Mouse (Mus musculus): ENCODE measurements around the gene Syn3.
"Not testable (repeated sequence)": the region's sequence is repeated elsewhere in the genome, so short reads cannot be mapped to it uniquely, and the experiment has no call there.

The Syn3 gene

DNA sequence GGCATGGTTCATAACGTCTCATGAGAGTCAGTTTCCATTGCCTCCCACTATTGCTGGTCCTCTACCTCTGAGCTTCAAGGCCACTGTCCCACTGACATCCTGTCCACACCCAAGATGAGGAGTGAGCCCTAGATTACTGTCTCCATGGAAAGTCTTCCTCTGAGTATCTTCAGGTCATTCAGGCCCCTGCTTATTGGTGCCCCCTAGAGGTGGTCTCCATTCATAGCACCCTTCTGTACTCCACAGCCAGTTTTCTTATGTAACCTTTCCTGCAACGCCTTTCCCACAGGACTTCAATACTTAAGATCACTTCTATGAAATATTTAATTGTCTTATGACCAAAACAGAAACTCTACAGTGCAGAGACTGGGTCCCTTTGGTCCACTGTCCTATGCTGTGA lies 80.4 kb downstream of the Syn3 start:
- peak in 1 of 2 experiments; percentile 5 for DNase-seq (ENCODE audit: low spot score in 2 of 2)

DNA sequence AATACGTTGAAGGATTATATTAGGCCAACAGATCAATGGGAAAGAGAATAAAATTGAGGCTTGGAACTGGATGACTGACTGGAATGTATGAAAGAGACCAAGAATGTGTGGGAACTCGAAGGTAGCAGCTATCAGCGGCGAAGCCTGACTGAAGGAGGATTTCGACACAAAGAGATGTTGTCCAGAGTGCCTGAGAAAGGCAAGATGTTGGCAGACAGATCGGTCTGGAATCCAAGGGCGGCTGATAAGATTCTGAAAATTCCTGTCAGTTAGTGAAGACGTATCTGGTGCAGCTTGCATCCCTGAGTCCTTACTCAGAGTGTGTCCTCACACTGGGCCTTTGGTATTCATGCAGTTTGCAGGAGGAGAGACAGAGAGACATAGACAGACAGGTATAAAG lies 81.9 kb downstream of the Syn3 start:
- DNase-seq (ENCODE audit: low spot score in 2 of 2), result no peak

DNA sequence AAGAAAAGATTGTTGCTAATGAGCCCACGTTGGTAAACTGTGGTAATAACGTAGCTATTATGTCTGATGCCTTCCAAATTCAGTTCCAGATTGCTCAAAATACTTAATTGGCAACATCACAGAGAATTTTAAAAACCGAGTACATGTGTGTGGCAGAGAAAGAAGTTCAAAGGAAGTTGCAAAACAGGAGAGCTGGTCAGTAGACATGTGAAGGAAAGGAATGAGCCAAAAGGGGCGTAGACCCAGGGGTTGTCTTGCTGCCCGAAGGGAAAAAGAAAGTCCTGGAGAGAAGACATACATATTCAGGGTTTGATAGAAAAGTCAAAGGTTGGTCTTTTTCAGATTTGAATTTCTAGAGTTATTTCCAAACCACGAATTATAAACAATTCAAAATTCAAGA lies 87.8 kb downstream of the Syn3 start:
- DNase-seq (ENCODE audit: low spot score in 2 of 2), result no peak

DNA sequence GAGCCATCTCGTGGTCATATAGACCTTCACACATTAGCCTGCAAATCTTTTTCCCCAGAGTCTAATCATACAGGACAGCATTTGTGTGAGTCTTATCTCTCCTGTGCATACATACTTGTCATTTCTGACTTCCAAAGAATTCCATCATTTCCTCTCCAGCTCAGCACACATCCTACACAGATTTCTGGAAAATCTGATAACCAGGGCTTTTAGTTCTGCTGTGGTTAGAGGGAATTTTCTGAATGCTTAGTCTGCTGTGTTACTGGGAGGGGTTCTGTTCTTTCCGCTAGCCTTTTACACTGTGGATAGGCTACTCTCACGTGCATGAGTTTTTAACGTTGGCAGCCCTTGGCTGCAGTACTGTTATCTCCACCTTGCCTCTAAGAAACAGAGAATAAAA lies 91.7 kb downstream of the Syn3 start:
- DNase-seq (ENCODE audit: low spot score in 2 of 2), result no peak

DNA sequence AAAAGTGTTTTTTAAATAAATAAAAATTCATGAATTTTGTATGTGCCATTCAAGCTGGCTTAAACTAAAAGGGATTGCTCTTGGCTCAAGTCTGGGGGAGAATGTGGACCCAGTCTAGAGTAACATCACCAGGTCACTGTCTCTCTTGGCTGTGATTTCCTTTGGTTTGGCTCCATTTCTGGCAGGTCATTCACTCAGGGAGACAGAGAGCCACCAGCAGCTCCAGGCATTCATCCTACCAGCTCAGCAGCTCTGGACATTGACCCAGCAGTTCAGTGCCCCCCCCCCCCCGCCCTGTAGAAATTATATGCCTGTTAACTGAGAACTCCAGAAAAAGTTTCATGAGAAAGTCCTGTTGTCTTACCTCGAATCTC lies 100.4 kb downstream of the Syn3 start:
- DNase-seq (ENCODE audit: low spot score in 2 of 2), result no peak

DNA sequence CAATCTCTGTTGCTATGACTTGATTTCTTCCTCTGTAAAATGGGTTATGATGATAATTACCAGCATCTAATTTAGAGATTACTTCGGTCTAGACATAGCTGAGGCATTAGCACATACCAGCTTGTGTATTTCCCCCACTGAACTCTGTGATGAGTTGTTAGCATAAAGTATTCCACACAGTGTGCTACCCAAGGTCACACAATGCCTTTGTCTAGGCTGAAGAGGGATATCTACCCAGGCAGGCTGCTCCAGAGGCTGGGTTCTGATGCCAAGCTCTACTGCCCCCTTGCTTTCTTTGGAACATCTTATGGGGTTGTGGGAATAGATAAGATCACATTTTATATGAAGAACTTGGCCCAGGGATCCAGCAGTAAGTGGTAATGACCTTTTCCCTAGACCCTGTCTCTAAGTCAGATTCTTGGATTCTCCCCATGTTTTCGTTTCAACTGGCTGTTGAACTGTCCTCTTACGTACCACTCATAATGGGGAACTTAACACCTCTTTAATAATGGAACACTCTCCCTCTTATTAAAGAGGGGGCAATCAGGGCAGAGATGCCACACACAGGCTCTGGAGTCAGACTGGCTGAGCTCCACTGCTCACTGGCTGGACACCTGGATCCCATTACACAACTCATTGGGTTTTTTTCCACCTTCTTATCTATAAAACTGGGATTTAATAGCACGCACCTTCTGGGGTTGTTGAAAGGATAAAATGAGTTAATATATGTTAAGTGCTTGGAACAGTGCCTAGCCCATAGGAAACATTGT lies 100.9 kb downstream of the Syn3 start:
- DNase-seq (ENCODE audit: low spot score in 2 of 2), result no peak

DNA sequence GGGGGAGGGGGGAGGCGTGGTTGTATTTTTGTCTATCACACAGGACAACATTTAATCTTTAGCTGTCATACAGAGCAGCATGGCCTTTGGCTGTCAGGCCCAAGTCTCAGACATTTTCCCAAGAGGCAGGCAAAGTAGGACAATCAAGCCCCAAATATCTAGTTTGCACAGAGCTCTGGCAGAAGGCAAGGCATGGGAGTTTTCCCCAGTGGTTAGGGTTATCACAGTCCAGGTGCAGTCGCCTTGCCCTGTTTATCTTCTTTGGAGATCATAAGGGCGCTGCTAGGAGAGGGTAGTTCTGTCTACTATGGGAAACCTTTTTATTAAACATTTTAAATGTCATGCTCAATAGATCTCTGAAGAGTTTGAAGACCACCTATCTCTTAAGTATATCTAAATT lies 106.3 kb downstream of the Syn3 start:
- no peak for DNase-seq (ENCODE audit: low spot score in 2 of 2)

DNA sequence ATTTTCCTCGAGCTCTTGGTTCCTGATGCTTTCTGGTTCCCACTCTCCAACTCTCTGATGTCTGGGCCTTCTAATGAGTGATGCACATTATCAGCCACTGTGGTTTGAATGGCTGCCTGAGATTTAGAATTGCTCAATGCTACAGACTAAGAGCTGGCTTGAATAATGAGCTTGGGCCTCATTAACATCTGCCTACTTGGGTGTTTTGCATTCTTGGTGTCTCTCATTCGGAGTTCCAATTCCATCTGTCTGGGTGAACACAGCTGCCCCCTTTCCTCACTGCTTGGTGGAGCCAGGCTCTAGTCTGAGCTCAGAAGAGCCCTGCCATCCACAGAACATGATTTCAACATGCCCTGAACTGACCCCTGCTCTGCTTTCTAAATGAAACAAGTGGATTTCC lies 108.8 kb downstream of the Syn3 start:
- DNase-seq (ENCODE audit: low spot score in 2 of 2), result no peak

DNA sequence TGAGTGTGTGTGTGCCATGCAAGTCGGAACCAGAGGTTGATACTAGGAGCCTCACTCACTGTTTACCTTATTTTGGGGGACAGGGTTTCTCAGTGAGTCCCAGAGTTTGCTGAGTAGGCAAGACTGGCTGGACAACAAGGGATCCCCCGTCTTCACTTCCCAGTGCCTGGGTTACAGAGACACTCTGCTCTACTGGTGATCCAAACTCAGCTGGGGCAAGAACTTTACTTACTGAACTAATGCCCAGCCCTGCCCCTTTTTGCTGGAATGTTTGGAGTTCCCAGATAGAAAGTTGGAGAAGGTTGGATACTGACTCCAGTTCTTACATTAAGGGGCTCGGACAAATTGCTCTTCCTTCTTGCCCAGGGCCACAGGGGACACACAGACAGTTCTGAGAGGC lies 109.3 kb downstream of the Syn3 start:
- no peak for DNase-seq (ENCODE audit: low spot score in 2 of 2)

DNA sequence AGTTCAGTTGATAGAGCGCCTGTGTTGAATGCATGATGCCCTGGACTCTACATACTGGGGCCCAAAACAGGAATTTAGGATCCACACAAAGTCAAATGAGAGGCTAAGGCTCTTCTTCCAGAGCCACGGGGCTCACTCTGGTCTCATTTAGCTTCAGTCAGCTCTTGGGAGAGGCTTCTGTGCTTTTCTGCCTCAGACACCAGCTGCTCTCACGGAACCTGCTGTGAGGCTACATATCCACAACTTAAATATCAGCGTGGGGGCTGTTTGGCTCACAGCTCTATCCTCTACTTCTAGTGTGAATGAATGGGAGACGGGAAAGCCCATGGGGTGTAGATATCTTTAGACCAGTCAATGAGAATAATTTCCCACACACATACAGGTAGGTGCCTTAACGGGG lies 109.9 kb downstream of the Syn3 start:
- DNase-seq (ENCODE audit: low spot score in 2 of 2), result no peak

DNA sequence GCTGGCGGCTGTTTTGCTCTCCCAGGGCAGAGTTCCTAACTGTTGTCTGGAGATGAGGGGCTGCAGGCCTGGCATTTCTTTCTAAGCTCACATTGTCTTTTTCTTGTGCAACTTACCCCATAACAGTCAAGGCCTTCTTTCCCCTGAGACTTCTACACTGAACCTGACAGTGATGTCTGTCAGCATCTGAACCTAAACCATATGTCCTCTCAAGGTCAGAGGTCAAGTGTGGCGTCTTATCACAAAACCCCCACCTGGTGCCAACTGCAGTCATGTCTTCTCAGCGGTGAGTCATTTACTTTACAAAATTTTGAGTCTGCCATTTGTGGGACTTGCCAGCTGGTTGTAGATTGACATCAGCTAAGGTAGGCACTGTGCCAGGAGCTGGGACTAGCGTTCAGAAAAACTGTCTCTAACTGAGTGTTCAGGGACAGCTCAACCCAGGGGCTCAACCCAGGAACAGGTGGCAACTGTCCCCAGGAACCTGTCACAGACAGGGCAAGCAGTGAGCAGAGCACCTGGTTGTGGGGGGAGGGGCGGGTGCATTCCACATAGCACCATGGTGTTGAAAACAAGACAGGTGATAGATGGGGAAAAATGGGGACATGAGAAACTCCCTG lies 110.8 kb downstream of the Syn3 start:
- DNase-seq (ENCODE audit: low spot score in 2 of 2), result peak in 1 of 2 experiments; percentile 27

DNA sequence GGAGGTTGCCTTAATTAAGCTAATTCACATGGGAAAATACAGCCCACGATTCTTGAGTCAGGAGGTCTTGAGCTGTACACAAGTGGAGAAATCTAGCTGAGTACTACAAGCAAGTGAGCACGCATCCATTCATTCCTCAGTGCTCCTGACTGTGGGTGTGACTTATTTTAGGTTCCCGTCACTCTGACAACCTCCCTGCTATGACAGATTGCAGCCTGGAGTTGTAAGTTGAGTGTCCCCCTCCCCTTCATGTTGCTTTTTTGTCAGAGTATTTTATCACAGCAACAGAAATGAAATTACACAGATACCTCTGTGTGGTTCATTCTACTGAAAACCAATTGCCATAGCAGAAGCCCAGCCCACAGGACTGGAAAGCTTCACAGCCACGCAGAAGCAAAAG lies 112.5 kb downstream of the Syn3 start:
- no peak for DNase-seq (ENCODE audit: low spot score in 2 of 2)

DNA sequence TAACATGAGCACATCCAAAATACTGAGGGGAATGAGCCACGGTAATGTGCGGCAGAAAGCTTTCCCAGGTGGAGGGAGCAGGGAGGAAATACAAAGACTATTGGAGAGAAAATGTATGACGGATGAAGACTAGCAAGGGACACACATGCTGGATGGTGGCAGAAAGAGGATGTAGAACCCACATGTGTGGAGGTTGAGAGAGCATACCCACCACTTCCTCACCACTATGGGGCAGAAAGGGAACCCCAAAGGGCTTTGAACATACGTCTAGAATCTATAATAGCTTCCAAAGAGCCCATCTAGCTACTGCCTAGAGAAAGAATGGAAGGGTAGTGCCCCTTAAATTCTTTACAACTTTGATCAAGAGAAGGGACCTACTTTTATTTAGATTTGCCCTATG lies 113.0 kb downstream of the Syn3 start:
- no peak for DNase-seq (ENCODE audit: low spot score in 2 of 2)

DNA sequence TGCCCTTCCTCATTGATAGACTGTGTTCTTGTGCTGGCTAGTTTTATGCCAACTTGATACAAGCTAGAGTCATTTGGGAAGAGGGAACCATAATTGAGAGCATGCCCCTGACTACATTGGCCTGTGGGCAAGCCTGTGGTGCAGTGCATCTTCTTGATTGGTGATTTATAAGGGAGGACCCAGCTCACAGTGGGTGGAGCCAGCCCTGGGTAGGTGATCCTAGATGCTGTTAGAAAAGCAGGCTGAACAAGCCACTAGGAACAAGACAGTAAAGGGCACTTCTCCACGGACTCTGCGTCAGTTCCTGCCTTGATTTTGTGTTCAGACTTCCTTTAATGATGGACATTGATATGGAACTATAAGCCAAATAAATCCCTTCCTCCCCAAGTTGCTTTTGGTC lies 114.0 kb downstream of the Syn3 start:
- DNase-seq (ENCODE audit: low spot score in 2 of 2), result no peak

DNA sequence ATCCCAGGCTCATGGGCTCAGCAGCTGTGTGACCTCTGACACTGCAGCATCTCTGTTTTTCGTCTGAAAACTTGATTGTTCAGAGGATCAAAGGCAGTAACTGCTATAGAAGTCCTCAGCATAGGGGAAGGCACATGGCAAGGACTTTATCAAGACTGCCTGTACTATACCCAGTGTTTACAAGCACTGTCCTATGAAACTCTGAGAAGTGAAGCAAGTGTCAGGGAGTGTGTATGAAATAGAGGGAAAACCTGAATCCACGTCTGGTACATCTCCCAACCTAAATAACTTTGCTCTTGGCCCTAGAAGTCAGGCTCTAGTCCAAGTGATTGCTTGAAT lies 116.8 kb downstream of the Syn3 start:
- DNase-seq (ENCODE audit: low spot score in 2 of 2), result no peak

DNA sequence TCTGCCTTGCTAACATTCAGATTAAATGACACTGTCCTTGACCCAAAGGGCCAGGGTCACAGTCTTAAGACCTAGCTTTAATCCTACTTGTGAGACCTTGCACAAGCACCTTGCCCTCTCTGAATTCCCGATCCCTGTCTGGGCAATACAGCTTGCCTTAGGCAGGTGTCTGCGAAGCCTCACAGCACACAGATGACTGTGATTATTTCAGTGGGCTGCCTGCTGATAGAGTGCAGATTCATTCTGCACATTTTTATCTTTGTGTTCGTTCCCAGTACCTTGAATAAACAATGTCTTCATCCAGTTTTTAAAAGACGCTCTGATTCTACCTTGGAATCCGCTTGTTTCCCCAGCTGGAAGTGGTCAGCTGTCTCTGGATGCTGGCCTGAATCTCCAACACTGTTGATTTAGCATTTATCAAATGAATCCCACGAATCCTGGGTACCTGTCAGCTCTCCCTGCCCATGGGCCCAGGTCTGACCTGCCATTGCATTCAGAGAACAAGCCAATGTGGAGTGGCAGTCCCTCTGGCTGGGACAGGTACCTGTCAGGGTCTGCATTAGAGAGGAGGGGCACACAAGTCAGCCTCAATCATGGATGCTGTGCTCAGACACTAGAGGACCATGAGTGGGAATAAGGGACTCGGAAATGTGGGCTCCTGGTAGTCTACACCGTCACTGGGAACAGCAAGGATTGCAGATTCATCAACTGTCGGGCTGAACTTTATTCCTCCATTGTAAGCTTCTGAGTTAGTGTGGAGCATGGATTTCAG lies 117.4 kb downstream of the Syn3 start:
- DNase-seq (ENCODE audit: low spot score in 2 of 2), result no peak

DNA sequence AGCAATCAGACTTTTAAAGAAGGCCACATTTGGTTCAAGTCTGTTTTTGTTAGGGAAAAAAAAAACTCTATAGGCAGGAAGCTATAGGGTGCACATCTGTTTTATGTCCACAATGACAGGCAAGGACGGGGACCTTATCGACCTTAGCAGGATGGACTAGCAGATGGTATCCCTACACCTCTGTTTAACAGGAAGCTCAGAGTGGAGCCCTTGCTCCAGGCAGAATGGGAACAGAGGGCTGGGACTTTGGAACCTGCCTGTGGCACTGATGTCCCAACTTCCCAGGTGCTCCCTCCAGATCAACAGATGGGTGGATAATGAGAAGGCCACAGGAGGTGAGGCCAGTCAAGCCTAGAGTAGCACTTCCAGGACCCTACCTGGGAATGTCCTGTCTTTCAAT lies 118.1 kb downstream of the Syn3 start:
- DNase-seq (ENCODE audit: low spot score in 2 of 2), result no peak

DNA sequence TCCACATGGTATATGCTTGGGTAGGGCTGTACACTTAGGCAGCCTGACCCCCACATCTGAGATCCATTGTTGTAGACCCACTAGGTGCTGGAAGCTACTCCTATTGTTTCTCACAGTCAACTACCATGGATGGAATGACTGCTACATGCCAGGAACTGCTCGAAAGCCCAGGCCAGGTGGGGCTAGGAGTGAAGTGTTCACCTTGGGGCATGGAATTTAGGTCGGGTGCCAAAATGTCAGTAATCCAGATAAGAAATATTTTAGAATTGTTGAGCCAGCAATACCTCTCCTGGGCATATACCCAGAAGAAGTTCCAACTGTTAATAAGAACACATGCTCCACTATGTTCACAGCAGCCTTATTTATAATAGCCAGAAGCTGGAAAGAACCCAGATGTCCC lies 119.9 kb downstream of the Syn3 start:
- not testable (repeated sequence) for DNase-seq (ENCODE audit: low spot score in 2 of 2)

DNA sequence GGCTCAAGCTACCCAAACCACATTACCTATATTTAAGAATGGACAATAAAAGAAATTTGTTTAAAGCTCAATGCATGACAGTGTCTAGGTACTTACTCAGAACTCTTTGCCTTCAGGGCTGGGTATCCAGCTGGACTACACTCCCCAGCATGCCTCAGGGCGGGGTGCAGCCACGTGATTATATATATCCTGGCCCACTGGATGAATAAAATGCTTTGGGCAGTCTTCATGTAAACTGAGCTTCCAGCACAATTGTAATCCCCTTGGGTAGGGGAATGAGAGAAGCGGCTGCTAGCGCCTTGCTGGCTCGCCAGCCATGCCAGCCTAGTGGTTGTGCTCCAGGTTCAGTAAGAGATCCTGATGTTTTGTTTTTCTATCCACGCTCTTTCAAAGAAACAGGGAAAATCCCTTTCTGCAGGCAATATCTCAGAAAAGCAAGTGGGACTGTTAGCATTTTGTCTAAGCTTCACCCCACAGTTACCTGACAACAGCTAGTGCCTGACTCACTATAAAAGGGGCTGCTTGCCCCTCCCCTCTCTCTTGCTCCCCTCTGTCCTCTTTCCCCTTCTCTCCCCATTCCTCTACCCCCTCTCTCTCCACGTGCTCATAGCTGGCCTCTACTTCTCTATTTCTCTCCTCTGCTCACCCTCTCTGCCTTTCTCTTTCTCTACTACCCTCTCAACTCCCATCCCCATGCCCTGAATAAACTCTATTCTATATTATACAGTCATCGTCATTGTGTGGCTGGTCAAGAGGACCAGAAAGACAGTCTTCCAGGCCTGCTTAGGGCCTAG lies 122.1 kb downstream of the Syn3 start:
- no peak for DNase-seq (ENCODE audit: low spot score in 2 of 2)

DNA sequence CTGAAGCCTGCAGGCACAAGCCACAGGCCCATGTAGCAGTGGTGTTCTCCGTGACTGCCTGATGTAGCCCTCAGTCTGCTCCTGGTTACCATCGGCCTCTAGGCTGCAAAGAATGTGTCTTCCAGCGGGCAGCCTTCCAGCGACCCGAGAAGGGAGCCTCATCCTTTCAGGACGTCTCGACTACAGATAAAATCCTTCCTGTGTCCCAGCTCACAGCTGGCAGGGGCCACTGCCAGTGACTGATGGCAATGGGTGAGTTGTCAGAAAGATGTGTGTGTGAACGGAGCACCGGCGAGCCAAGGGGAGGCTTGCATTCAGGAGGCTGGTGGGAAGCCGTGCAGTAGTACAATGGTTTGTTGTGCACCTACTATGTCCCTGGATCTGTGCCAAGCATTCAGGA lies 122.8 kb downstream of the Syn3 start:
- DNase-seq (ENCODE audit: low spot score in 2 of 2), result peak in 1 of 2 experiments; percentile 55

DNA sequence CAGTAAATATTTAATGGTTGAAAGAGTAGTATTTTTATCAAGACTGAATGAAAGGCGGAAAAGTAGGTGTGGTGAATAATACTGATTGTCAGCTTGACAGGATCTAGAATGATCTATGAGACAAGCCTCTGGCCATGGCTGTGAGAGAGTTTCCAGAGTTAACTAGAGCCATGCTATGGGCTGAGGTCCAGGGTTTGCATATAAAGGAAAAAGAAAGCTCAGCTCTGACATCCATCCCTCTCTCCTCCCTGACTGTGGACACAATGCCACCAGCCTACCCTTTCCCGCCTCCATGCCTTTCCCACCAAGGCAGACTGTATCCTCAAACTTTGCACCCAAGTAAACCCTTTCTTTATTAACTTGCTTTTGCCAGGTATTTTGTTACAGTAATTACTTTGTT lies 124.6 kb downstream of the Syn3 start:
- no peak for DNase-seq (ENCODE audit: low spot score in 2 of 2)

DNA sequence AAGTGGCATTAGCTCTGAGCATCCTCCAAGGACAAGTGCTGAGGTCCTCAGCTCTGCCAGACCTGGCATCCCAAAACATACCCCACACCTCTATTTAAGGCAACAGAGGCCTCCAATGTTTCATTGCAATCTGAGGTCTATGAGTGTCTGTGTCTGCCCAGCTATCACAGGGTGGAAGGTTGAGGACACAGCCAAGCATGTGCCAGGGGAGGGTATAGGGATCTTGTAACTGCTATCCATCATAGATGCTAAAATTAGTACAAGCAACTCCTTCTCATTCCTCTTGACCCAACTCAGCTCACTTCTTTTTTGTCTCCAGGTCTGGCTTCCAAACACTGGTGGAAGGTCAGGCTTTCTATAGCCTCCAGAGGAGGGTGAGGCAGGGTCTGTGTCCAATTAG lies 127.1 kb downstream of the Syn3 start:
- DNase-seq (ENCODE audit: low spot score in 2 of 2), result no peak

All from cerebellum, postnatal 4 days (tissue).